Mouse (Mus musculus): Measurements from ENCODE around the gene Mief1. TPM values are rescaled to one million over a fixed set of nuclear protein-coding genes. Genes with fewer than 3 reads are reported as not detected.

Gene Mief1
- polyA plus RNA-seq, 1 experiment = 38.4 TPM

DNA sequence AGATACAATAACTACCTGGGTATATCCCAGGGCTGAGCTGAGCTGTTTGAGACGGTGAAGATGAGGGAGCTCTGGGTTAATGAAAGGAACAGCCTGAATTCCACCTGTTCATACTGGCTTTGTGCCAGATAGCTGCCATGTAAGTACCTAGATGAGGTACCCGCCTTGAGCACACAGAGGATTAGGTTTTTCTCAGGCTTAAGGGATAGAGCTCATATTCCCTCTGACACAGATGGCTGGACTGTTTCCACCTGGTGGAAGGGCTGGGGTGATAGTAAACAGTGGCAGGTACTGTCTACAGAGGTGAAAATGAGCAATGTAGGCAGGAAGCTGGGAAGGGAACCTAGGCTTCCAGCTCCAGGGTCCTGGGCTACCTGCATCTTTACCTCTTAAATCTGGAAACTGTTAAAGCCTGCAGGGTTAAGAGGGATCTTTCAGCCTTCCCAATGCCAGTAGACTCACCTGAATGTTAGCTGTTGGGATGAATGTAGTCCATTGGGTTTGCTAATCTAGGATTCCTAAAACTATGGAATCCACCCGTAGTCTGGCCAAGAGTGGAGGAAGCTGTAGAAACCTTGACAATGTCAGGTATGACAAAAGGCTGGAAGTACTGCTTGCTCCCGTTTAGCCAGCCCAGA is 23.9 kb downstream of the Mief1 start:
- Histone ChIP-seq H3K27me3 (ENCODE audit: control insufficient read depth, insufficient read depth, low read length) (no peaks in the 10 kb centered on the region), H3K4me1 (ENCODE audit: control insufficient read depth, insufficient read depth, low read length) (peaks cover 8% of the 10 kb centered on the region), H3K36me3 (ENCODE audit: control insufficient read depth, insufficient read depth, low read length) (no peaks in the 10 kb centered on the region; the same call in none of the 2 replicates), H3K4me3 (ENCODE audit: control insufficient read depth, low read depth, low read length) (no peak overlapping the region), H3K27ac (ENCODE audit: control insufficient read depth, insufficient read depth, low read depth, low read length) (no peak overlapping the region)
- TF ChIP-seq POLR2A (IDR thresholded peaks at IDR 0.05; ENCODE audit: control insufficient read depth, low read depth, low read length) (no peak), CTCF (IDR thresholded peaks at IDR 0.05; ENCODE audit: control insufficient read depth, insufficient read depth, insufficient replicate concordance, low read depth, low read length) (no peak)

DNA sequence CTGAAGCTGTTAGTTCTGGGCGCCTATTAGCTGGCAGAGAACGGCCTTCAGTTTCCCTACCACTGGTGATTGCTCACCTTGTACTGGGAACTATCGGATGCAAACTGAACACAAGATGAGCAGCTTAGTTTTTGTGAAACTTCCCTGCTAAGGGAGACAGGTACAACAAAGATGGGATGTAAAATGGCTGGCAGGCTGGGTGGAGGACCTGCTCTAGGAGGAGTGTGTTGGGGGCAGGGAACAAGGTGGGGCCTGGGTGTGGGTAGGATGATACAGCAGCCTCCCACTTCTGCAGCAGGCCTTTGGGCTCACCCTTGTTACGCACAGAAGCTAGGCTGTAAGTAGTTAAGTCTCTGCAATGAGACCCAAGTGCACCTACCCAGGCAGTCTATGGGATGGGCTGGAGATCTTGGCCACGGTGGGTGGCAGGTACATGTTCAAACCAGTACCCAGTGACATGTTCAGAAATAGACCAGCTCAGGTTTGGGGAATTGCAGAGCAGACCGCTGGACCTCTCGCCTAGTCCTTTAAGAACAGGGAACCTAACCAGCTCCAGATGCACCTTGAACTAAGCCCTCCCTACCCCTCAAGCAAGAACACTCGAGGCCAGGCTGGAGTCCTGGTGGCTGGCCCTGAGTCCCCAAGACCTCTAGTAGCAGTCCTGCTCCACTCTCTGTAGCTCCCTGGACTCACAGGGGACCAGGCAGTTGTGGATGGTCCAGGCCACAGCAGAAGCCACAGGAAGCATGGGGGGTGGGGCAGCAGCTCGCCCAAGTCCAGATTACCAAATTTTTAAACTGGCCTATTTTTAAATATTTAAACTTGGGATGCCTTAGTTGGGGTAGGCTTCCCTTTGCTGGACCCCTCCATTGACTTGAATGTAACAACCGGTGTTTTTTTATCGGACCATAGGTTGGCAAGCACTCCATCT is 24.7 kb downstream of the Mief1 start:
- no peak overlapping the region for H3K4me3 ChIP-seq (ENCODE audit: control insufficient read depth, low read depth, low read length)
- no peaks in the 10 kb centered on the region; the same call in none of the 2 replicates for H3K36me3 ChIP-seq (ENCODE audit: control insufficient read depth, insufficient read depth, low read length)

GRCm38 (mm10) chr15:80259406-80260045 is 25.7 kb downstream of the Mief1 start:
- Histone ChIP-seq H3K27me3 (ENCODE audit: control insufficient read depth, insufficient read depth, low read length) (no peaks in the 10 kb centered on the region), H3K36me3 (ENCODE audit: control insufficient read depth, insufficient read depth, low read length) (no peaks in the 10 kb centered on the region; the same call in none of the 2 replicates), H3K4me3 (ENCODE audit: control insufficient read depth, low read depth, low read length) (no peak overlapping the region), H3K27ac (ENCODE audit: control insufficient read depth, insufficient read depth, low read depth, low read length) (no peak overlapping the region), H3K4me1 (ENCODE audit: control insufficient read depth, insufficient read depth, low read length) (peaks cover 8% of the 10 kb centered on the region)
- TF ChIP-seq CTCF (IDR thresholded peaks at IDR 0.05; ENCODE audit: control insufficient read depth, insufficient read depth, insufficient replicate concordance, low read depth, low read length) = no peak
- TF ChIP-seq POLR2A (IDR thresholded peaks at IDR 0.05; ENCODE audit: control insufficient read depth, low read depth, low read length) = no peak

More for the DNA sequence above, 24.7 kb downstream of the Mief1 start:
- TF ChIP-seq POLR2A (IDR thresholded peaks at IDR 0.05; ENCODE audit: control insufficient read depth, low read depth, low read length) (no peak), CTCF (IDR thresholded peaks at IDR 0.05; ENCODE audit: control insufficient read depth, insufficient read depth, insufficient replicate concordance, low read depth, low read length) (no peak)
- Histone ChIP-seq H3K27me3 (ENCODE audit: control insufficient read depth, insufficient read depth, low read length) (no peaks in the 10 kb centered on the region), H3K4me1 (ENCODE audit: control insufficient read depth, insufficient read depth, low read length) (peaks cover 9% of the 10 kb centered on the region), H3K27ac (ENCODE audit: control insufficient read depth, insufficient read depth, low read depth, low read length) (no peak overlapping the region)

GRCm38 (mm10) chr15:80260677-80261076 is 26.9 kb downstream of the Mief1 start:
- Histone ChIP-seq H3K4me1 (ENCODE audit: control insufficient read depth, insufficient read depth, low read length) (peaks cover 8% of the 10 kb centered on the region), H3K27ac (ENCODE audit: control insufficient read depth, insufficient read depth, low read depth, low read length) (no peak overlapping the region), H3K4me3 (ENCODE audit: control insufficient read depth, low read depth, low read length) (no peak overlapping the region), H3K27me3 (ENCODE audit: control insufficient read depth, insufficient read depth, low read length) (no peaks in the 10 kb centered on the region), H3K36me3 (ENCODE audit: control insufficient read depth, insufficient read depth, low read length) (no peaks in the 10 kb centered on the region; the same call in none of the 2 replicates)
- peak; percentile 96 for TF ChIP-seq CTCF (IDR thresholded peaks at IDR 0.05; ENCODE audit: control insufficient read depth, insufficient read depth, insufficient replicate concordance, low read depth, low read length)
- TF ChIP-seq POLR2A (IDR thresholded peaks at IDR 0.05; ENCODE audit: control insufficient read depth, low read depth, low read length) = no peak

- Histone ChIP-seq H3K4me3 (ENCODE audit: control insufficient read depth, low read depth, low read length) (no peak overlapping the region), H3K27ac (ENCODE audit: control insufficient read depth, insufficient read depth, low read depth, low read length) (no peak overlapping the region), H3K4me1 (ENCODE audit: control insufficient read depth, insufficient read depth, low read length) (peaks cover 8% of the 10 kb centered on the region), H3K27me3 (ENCODE audit: control insufficient read depth, insufficient read depth, low read length) (no peaks in the 10 kb centered on the region), H3K36me3 (ENCODE audit: control insufficient read depth, insufficient read depth, low read length) (no peaks in the 10 kb centered on the region; the same call in none of the 2 replicates)
- TF ChIP-seq CTCF (IDR thresholded peaks at IDR 0.05; ENCODE audit: control insufficient read depth, insufficient read depth, insufficient replicate concordance, low read depth, low read length) (no peak), POLR2A (IDR thresholded peaks at IDR 0.05; ENCODE audit: control insufficient read depth, low read depth, low read length) (no peak)
These were observed 27.3 kb downstream of the Mief1 start for GRCm38 (mm10) chr15:80261100-80261499.

DNA sequence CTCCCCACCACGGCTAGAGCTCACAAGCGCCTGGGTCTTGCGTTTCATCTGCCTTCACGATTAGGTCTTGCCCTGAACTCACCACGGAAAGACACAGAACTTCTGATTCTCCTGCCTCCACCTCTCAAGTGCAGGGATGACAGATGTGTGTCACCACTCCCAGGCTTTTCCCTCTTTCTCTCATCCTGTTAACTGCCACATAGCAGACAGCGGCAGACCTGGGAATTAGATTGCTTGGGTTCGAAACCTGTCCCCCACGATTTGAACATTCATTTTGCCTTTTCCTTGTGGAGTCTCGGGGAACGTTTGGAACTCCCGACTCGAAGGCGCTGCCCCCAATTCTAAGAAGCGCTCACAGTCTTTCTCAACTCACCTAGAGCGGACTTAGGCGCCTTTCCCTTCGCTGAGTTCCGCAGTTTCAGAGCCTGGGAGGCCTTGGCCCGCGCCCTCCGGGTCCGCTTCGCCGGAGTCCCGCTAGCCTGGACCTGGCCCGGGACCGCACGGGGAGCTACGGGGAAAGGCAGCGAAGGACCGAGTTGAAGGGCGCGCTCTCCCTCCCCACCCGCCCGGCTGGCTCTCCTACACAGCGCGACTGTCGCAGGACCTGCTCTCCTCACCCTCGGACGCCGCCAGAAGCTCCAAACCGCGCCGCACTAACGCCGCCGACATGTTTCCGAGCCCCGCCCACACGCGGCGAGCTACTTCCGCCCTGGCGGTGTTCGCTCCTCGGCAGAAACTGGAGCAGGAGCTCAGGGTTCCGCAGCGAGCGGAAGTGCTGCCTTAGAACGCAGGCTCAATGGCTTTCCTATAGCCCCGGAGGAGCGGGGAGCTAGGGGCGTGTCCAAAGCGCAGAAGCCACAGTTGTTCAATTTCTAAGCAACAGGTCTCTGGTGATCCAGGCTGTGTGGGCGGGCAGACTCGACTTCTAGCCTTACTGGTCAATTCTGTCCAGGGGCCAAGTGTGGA is 30.1 kb downstream of the Mief1 start, which contains the start of gene Rps19bp1:
Rps19bp1 (minus strand) TSS at position 706 of the 966 bp plus-strand sequence.
- peaks cover 5% of the 10 kb centered on the region for H3K4me1 ChIP-seq (ENCODE audit: control insufficient read depth, insufficient read depth, low read length)
- peak within 1 kb of the TSS; percentile 92 for H3K4me3 ChIP-seq (ENCODE audit: control insufficient read depth, low read depth, low read length)
- no peaks in the 10 kb centered on the region; the same call in 1 of the 2 replicates for H3K36me3 ChIP-seq (ENCODE audit: control insufficient read depth, insufficient read depth, low read length)
- TF ChIP-seq POLR2A (IDR thresholded peaks at IDR 0.05; ENCODE audit: control insufficient read depth, low read depth, low read length) = peak; percentile 82
- TF ChIP-seq CTCF (IDR thresholded peaks at IDR 0.05; ENCODE audit: control insufficient read depth, insufficient read depth, insufficient replicate concordance, low read depth, low read length) = no peak
- H3K27me3 ChIP-seq (ENCODE audit: control insufficient read depth, insufficient read depth, low read length) = no peaks in the 10 kb centered on the region
- H3K27ac ChIP-seq (ENCODE audit: control insufficient read depth, insufficient read depth, low read depth, low read length) = peak within 1 kb of the TSS; percentile 79
